Mouse (Mus musculus) ES-E14 (cell line): ENCODE results near the gene Bcar3. TPM values are rescaled to one million over a fixed set of nuclear protein-coding genes. Genes with fewer than 3 reads are reported as not detected.

Source experiments
- DNase-seq: peaks from one replicate; pipeline ENCODE4 v3.0.0-alpha.2; 2013; ENCODE audit warnings: low read depth, low spot score
- H3K27ac ChIP-seq: 2 replicates; pipeline ENCODE4 v1.5.1; 2012; ENCODE audit warnings: low read depth, mild to moderate bottlenecking, low read length, moderate library complexity, mixed read lengths; ENCODE audit not compliant: poor library complexity, insufficient read depth, severe bottlenecking
- H3K36me3 ChIP-seq: 2 replicates; pipeline ENCODE4 v1.6.1; 2012; ENCODE audit warnings: mild to moderate bottlenecking, low read length, moderate library complexity, mixed read lengths; ENCODE audit not compliant: control insufficient read depth, poor library complexity, insufficient read depth, severe bottlenecking
- H3K4me1 ChIP-seq, 2 experiments: fragments of 150-350 bp in 1 of 2; sonication (generic) in 1 of 2; 2 replicates each; pipeline ENCODE4 v1.6.1; 2012; ENCODE audit warnings: low read length in 2 of 2, mild to moderate bottlenecking in 1 of 2, mixed read lengths in 1 of 2; ENCODE audit not compliant: control insufficient read depth in 2 of 2, insufficient read depth in 2 of 2, poor library complexity in 1 of 2
- H3K4me3 ChIP-seq, 2 experiments: fragments of 150-350 bp in 1 of 2; sonication (generic) in 1 of 2; 2 replicates each; pipeline ENCODE4 v1.5.1; 2012; ENCODE audit warnings: low read length in 2 of 2, low read depth in 1 of 2, mild to moderate bottlenecking in 1 of 2, mixed read lengths in 1 of 2; ENCODE audit not compliant: insufficient read depth in 1 of 2, poor library complexity in 1 of 2, severe bottlenecking in 1 of 2
- H3K9ac ChIP-seq: 2 replicates; pipeline ENCODE4 v1.6.1; 2012; ENCODE audit warnings: low read depth, mild to moderate bottlenecking, low read length, mixed read lengths; ENCODE audit not compliant: poor library complexity, insufficient read depth, severe bottlenecking
- H3K9me3 ChIP-seq: fragments of 150-350 bp; sonication (generic); 2 replicates; pipeline ENCODE4 v1.6.1; 2012; ENCODE audit warnings: low read depth, mild to moderate bottlenecking, low read length; ENCODE audit not compliant: control insufficient read depth, insufficient read depth
- CHD2 ChIP-seq: IDR thresholded peaks from 2 replicates; pipeline ENCODE4 v1.6.1; 2014; ENCODE audit warnings: mild to moderate bottlenecking, low read depth, low read length, inconsistent platforms
- HCFC1 ChIP-seq: IDR thresholded peaks from 2 replicates; pipeline ENCODE4 v1.6.1; 2012; ENCODE audit warnings: low read length, inconsistent platforms, borderline replicate concordance; ENCODE audit not compliant: insufficient read depth
- MAFK ChIP-seq: IDR thresholded peaks from 2 replicates; pipeline ENCODE4 v1.6.1; 2014; ENCODE audit warnings: mild to moderate bottlenecking, low read depth, low read length, inconsistent platforms; ENCODE audit not compliant: insufficient read depth
- ZC3H11A ChIP-seq: IDR thresholded peaks from 2 replicates; pipeline ENCODE4 v1.6.1; 2012; ENCODE audit warnings: low read depth, mild to moderate bottlenecking, inconsistent platforms, low read length, borderline replicate concordance
- ZNF384 ChIP-seq: IDR thresholded peaks from 2 replicates; pipeline ENCODE4 v1.6.1; 2012; ENCODE audit warnings: low read depth, low read length, inconsistent platforms
- in situ Hi-C, 2 experiments: fragments of 600-800 bp; cut with MboI; formaldehyde crosslinking; loops; one replicate each; pipeline ENCODE4 v1.15.1; 2025; ENCODE audit warnings: low sequenced_read_pairs in 2 of 2, inconsistent platforms in 1 of 2; ENCODE audit not compliant: unreplicated experiment in 2 of 2
- total RNA-seq: library from RNA; depleted of rRNA; stranded (reverse); fragments of 300-350 nt; gene quantifications from 2 replicates; pipeline ENCODE4 v1.2.3, GENCODE M21; 2012

Gene Bcar3
- total RNA-seq, 1 experiment, result 24.5 TPM

DNA sequence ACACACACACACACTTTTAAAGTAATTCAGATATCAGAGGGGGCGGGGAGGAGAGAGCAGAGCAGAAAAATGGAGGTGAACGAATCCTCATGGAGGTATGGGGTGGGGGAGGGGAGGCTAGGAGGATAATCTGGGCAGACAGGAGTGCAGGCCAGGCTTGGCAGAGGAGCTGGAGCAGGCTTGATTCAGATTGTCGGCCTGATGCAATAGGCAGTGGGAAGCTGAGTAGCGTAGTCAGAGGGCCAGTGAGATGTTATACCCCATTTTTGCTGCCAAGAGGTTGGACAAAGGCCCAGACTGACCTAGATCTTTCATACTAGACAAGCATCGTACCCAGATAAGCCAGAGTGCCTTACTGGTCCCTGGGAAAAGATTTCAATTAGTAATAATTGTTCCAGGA lies 3.0 kb downstream of the Bcar3 start:
- H3K36me3 ChIP-seq, result no peaks in the 10 kb centered on the region
- no peak overlapping the region for H3K9ac ChIP-seq
- H3K4me3 ChIP-seq, result no peak overlapping the region
- TF ChIP-seq CHD2 (no peak), MAFK (no peak), ZC3H11A (no peak), HCFC1 (no peak), ZNF384 (no peak)
- H3K9me3 ChIP-seq, result no peaks in the 10 kb centered on the region
- peaks cover 6 to 14% of the 10 kb centered on the region in 2 experiments for H3K4me1 ChIP-seq
- H3K27ac ChIP-seq, result no peak overlapping the region
- no peak for DNase-seq
- in situ Hi-C loops, result loop anchor here in 1 of 2 experiments (5.0 kb wide), 1 partner anchor 340 kb away; no protein-coding TSS in a partner anchor

DNA sequence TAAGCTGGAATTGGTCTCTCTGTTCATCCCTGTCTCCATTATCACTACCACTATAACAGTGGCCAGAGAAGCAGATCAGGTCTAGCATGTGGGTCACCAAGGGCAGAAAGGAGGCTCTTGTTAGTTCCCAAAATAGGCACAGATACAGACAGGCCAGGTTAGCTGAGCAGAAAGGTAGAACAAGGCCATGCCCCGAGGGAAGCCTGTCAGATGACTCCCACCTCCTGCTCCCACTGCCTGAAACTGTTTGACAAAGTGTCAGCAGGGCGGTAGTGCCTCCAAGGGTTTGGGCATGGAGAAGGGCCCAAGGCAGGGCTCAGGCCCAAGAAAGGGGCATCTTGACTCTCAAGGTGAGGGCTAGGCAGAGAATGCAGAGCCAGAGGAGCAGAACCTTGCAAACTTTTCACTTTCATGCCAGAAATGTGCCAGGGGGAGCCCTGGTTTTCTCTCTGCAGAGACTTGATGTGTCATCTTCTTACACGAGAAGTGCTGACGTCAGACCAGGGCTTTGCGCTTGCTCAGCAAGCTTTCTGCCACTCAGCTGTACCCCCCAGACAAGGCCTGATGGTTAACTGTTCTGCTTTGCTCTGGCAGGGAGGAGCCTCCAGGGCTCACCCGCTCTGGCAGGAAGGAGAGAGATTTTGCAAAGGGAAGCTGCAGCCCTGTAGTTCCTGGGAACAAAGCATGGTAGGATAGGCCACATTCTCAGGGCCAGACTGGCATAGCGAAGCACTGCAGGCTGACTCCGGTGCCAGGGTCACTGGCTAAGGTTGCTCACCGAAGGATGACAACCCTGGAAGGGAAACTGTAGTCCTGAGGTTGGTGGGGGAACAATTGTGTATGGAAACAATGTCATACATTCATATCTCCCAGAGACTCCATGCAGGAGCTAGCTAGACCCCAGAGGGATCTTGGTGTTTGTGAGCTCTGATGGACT lies 7.3 kb downstream of the Bcar3 start:
- Histone ChIP-seq H3K27ac (no peak overlapping the region), H3K9me3 (no peaks in the 10 kb centered on the region), H3K36me3 (no peaks in the 10 kb centered on the region), H3K4me3 (no peak overlapping the region), H3K4me1 (peaks cover 4 to 16% of the 10 kb centered on the region in 2 experiments; a peak in 3 of 4 replicates), H3K9ac (no peak overlapping the region)
- in situ Hi-C loops, result loop anchor here in 1 of 2 experiments (25.0 kb wide), 1 partner anchor 336 kb away; no protein-coding TSS in a partner anchor
- no peak for DNase-seq
- no peak for TF ChIP-seq CHD2
- TF ChIP-seq HCFC1, result no peak
- TF ChIP-seq MAFK, result no peak
- no peak for TF ChIP-seq ZC3H11A
- no peak for TF ChIP-seq ZNF384

DNA sequence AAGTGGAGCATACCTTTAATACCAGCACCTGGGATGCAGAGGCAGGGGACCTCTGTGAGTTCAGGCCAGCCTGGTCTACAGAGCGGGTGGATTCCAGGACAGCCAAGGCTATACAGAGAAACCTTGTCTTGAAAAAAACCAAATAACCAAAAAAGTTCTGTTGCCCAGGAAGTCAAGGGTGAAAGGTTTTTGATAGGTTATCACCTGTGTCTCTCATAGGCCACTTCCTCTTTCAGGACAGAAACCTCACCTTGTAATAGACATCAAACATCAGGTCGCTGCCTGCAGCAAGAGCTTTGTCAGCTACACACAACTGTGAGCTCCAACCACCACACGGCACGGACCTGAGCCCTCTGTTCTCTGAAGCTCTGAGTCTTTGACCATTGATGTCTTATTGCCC lies 10.6 kb downstream of the Bcar3 start:
- TF ChIP-seq HCFC1, result no peak
- no peak for TF ChIP-seq ZC3H11A
- TF ChIP-seq MAFK, result no peak
- TF ChIP-seq CHD2, result no peak
- TF ChIP-seq ZNF384, result no peak
- DNase-seq, result no peak
- in situ Hi-C loops, result loop anchor here in 1 of 2 experiments (25.0 kb wide), 1 partner anchor 333 kb away; no protein-coding TSS in a partner anchor

DNA sequence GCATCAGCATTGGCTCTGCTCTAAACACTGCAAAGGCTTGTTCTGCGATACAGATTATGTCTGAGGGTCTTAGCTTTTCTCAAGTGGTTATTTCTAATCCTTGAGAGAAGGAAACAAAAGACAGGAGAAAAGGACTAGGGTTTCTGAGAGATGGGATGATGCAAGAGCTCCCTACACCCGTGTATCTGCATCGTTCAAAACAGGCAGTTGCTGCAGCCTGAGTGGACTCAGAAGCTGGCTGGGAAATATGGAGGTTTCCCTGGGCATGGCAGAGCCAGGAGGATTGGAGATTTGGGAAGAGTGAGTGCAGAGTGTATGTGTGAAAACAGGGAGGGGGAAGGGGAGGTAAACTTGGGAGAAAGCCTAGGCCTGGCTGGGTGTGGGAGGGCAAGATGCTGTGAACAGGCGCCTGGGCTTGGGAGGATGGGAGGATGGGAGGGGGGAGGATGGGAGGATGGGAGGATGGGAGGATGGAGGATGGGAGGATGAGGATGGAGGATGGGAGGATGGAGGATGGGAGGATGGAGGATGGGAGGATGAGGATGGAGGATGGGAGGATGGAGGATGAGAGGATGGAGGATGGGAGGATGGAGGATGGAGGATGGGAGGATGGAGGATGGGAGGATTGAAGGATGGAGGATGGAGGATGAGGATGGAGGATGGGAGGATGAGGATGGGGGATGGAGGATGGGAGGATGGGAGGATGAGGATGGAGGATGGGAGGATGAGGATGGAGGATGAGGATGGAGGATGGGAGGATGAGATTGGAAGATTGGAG lies 14.1 kb downstream of the Bcar3 start:
- Histone ChIP-seq H3K9me3 (no peaks in the 10 kb centered on the region), H3K4me3 (no peak overlapping the region), H3K36me3 (no peaks in the 10 kb centered on the region), H3K27ac (no peak overlapping the region), H3K9ac (no peak overlapping the region), H3K4me1 (peaks cover 0 to 9% of the 10 kb centered on the region in 2 experiments; a peak in 2 of 4 replicates)
- no peak for TF ChIP-seq ZC3H11A
- no peak for TF ChIP-seq ZNF384
- no peak for TF ChIP-seq MAFK
- no peak for TF ChIP-seq HCFC1
- TF ChIP-seq CHD2, result no peak
- in situ Hi-C loops, result loop anchor here in 1 of 2 experiments (25.0 kb wide), 1 partner anchor 329 kb away; no protein-coding TSS in a partner anchor
- DNase-seq, result peak; percentile 69

More for the DNA sequence above, 10.6 kb downstream of the Bcar3 start:
- Histone ChIP-seq H3K4me1 (peaks cover 0 to 5% of the 10 kb centered on the region in 2 experiments; a peak in 1 of 4 replicates), H3K27ac (no peak overlapping the region), H3K4me3 (no peak overlapping the region), H3K9me3 (no peaks in the 10 kb centered on the region), H3K9ac (no peak overlapping the region), H3K36me3 (no peaks in the 10 kb centered on the region)
